Mouse (Mus musculus) midbrain, embryonic 12.5 days (tissue): ENCODE results near the gene Tubb3. TPM values are rescaled to one million over a fixed set of nuclear protein-coding genes. Genes with fewer than 3 reads are reported as not detected.
A peak's percentile ranks its signal among the peaks of the same experiment; 100 is the strongest.
"Not testable (repeated sequence)": the region's sequence is repeated elsewhere in the genome, so short reads cannot be mapped to it uniquely, and the experiment has no call there.

ENCODE experiments used
- ATAC-seq: fragments of 200-750 bp; cut with Nextera tagmentation; 2 replicates; pipeline ENCODE4 v1.8.0; 2017; ENCODE audit warnings: low read depth, moderate TSS enrichment, moderate library complexity; ENCODE audit not compliant: low FRiP score
- H3K27ac ChIP-seq: fragments of 300-500 bp; sonication (generic); replicated peaks from 2 replicates; pipeline ENCODE4 v1.5.1; 2016; ENCODE audit warnings: mild to moderate bottlenecking
- H3K27me3 ChIP-seq: fragments of 300-500 bp; sonication (generic); 2 replicates; pipeline ENCODE4 v1.6.1; 2016; ENCODE audit warnings: mild to moderate bottlenecking
- H3K36me3 ChIP-seq: fragments of 300-500 bp; sonication (generic); 2 replicates; pipeline ENCODE4 v1.6.1; 2016
- H3K4me1 ChIP-seq: fragments of 300-500 bp; sonication (generic); 2 replicates; pipeline ENCODE4 v1.6.1; 2016
- H3K4me2 ChIP-seq: fragments of 300-500 bp; sonication (generic); replicated peaks from 2 replicates; pipeline ENCODE4 v1.6.1; 2016; ENCODE audit warnings: mild to moderate bottlenecking, moderate library complexity
- H3K4me3 ChIP-seq: fragments of 300-500 bp; sonication (generic); 2 replicates; pipeline ENCODE4 v1.5.1; 2016; ENCODE audit warnings: mild to moderate bottlenecking
- H3K9ac ChIP-seq: fragments of 300-500 bp; sonication (generic); replicated peaks from 2 replicates; pipeline ENCODE4 v1.6.1; 2016; ENCODE audit warnings: mild to moderate bottlenecking, moderate library complexity
- H3K9me3 ChIP-seq: fragments of 300-500 bp; sonication (generic); 2 replicates; pipeline ENCODE4 v1.6.1; 2016; ENCODE audit warnings: mild to moderate bottlenecking
- WGBS: fragments of 180-500 bp; shearing (Covaris S2); methylation state at CpG from one replicate; pipeline ENCODE4 v1.1.7; 2016; 5-methylcytosine and 5-hydroxymethylcytosine counted together
- polyA plus RNA-seq: library from polyadenylated mRNA; unstranded; fragments of >200 nt; fragmentation: Nextera tagmentation; extraction: Ambion mirVana; gene quantifications from 2 replicates; pipeline ENCODE4 v1.2.1, GENCODE M21; 2016

The Tubb3 gene
- polyA plus RNA-seq, 1 experiment from 2014 or later: 1,098 TPM

GRCm38 (mm10) chr8:123414997-123415696, 3.9 kb downstream of the Tubb3 start:
- H3K27me3 ChIP-seq, H3K9me3 ChIP-seq, ATAC-seq, H3K27ac ChIP-seq, H3K9ac ChIP-seq: not testable (repeated sequence)
- WGBS: 84% methylated on average over 5 of the region's 5 CpGs
- H3K4me3 ChIP-seq: peak overlapping the region; percentile 92
- H3K4me1 ChIP-seq: peaks cover 35% of the 10 kb centered on the region
- H3K36me3 ChIP-seq: peaks cover 26% of the 10 kb centered on the region
- peak overlapping the region; percentile 68 for H3K4me2 ChIP-seq

- Histone ChIP-seq H3K4me1 (peaks cover 29% of the 10 kb centered on the region), H3K9me3 (no peaks in the 10 kb centered on the region), H3K4me3 (peak overlapping the region; percentile 12; the same call in 1 of the 2 replicates), H3K27ac (no peak overlapping the region), H3K4me2 (peak overlapping the region; percentile 68), H3K36me3 (peaks cover 37% of the 10 kb centered on the region), H3K9ac (no peak overlapping the region), H3K27me3 (no peaks in the 10 kb centered on the region)
- 85% methylated on average over 8 of the region's 8 CpGs for WGBS
- ATAC-seq: no peak
Observed at GRCm38 (mm10) chr8:123415967-123416943, 5.0 kb downstream of the Tubb3 start.

GRCm38 (mm10) chr8:123416944-123417555, 5.8 kb downstream of the Tubb3 start:
- no peaks in the 10 kb centered on the region for H3K9me3 ChIP-seq
- peak overlapping the region; percentile 68 for H3K4me2 ChIP-seq
- ATAC-seq: no peak
- 86% methylated on average over 8 of the region's 8 CpGs for WGBS
- no peaks in the 10 kb centered on the region for H3K27me3 ChIP-seq
- H3K27ac ChIP-seq: no peak overlapping the region
- H3K9ac ChIP-seq: no peak overlapping the region
- H3K4me1 ChIP-seq: peaks cover 30% of the 10 kb centered on the region
- H3K36me3 ChIP-seq: peaks cover 43% of the 10 kb centered on the region
- H3K4me3 ChIP-seq: no peak overlapping the region

- Histone ChIP-seq H3K27me3 (no peaks in the 10 kb centered on the region), H3K9ac (no peak overlapping the region), H3K27ac (no peak overlapping the region), H3K4me3 (no peak overlapping the region), H3K4me2 (no peak overlapping the region), H3K9me3 (no peaks in the 10 kb centered on the region), H3K36me3 (peaks cover 54% of the 10 kb centered on the region), H3K4me1 (peaks cover 20% of the 10 kb centered on the region)
- ATAC-seq: no peak
- 95% methylated on average over 4 of the region's 4 CpGs for WGBS
Observed at GRCm38 (mm10) chr8:123419711-123420110, 8.5 kb downstream of the Tubb3 start.

- Histone ChIP-seq H3K9me3 (no peaks in the 10 kb centered on the region), H3K27me3 (no peaks in the 10 kb centered on the region), H3K36me3 (peaks cover 54% of the 10 kb centered on the region), H3K4me3 (no peak overlapping the region), H3K4me1 (peaks cover 20% of the 10 kb centered on the region), H3K4me2 (no peak overlapping the region), H3K27ac (no peak overlapping the region), H3K9ac (no peak overlapping the region)
- no peak for ATAC-seq
- 96% methylated on average over 34 of the region's 34 CpGs for WGBS
Observed at GRCm38 (mm10) chr8:123420525-123421281, 9.5 kb downstream of the Tubb3 start.

GRCm38 (mm10) chr8:123421325-123421724, 10.1 kb downstream of the Tubb3 start:
- 91% methylated on average over 19 of the region's 19 CpGs for WGBS
- H3K9ac ChIP-seq: no peak overlapping the region
- no peak overlapping the region for H3K4me2 ChIP-seq
- H3K27me3 ChIP-seq: no peaks in the 10 kb centered on the region
- peaks cover 54% of the 10 kb centered on the region for H3K36me3 ChIP-seq
- 0 out of 2 replicates have a peak, but pooled peaks cover under 1% of the 10 kb centered on the region for H3K9me3 ChIP-seq
- no peak for ATAC-seq
- no peak overlapping the region for H3K27ac ChIP-seq
- no peak overlapping the region for H3K4me3 ChIP-seq
- peaks cover 16% of the 10 kb centered on the region for H3K4me1 ChIP-seq

GRCm38 (mm10) chr8:123422056-123422780, 11.0 kb downstream of the Tubb3 start:
- no peaks in the 10 kb centered on the region for H3K27me3 ChIP-seq
- ATAC-seq: peak; percentile 60
- H3K9ac ChIP-seq: no peak overlapping the region
- peaks cover 10% of the 10 kb centered on the region; the same call in 1 of the 2 replicates for H3K9me3 ChIP-seq
- 0 out of 2 replicates have a peak overlapping the region, but pooled peaks have one; percentile 10 for H3K27ac ChIP-seq
- no peak overlapping the region for H3K4me3 ChIP-seq
- 20% methylated on average over 16 of the region's 17 CpGs for WGBS
- H3K4me1 ChIP-seq: peaks cover 8% of the 10 kb centered on the region; the same call in 1 of the 2 replicates
- peaks cover 54% of the 10 kb centered on the region for H3K36me3 ChIP-seq
- peak overlapping the region; percentile 29; the same call in 1 of the 2 replicates for H3K4me2 ChIP-seq

GRCm38 (mm10) chr8:123422781-123423159, 11.5 kb downstream of the Tubb3 start:
- H3K27ac ChIP-seq: 0 out of 2 replicates have a peak overlapping the region, but pooled peaks have one; percentile 10
- peaks cover 52% of the 10 kb centered on the region for H3K36me3 ChIP-seq
- ATAC-seq: peak; percentile 44
- H3K9ac ChIP-seq: no peak overlapping the region
- H3K27me3 ChIP-seq: no peaks in the 10 kb centered on the region
- H3K4me1 ChIP-seq: peaks cover 6% of the 10 kb centered on the region; the same call in 1 of the 2 replicates
- peaks cover 15% of the 10 kb centered on the region for H3K9me3 ChIP-seq
- WGBS: 20% methylated on average over 3 of the region's 3 CpGs
- H3K4me2 ChIP-seq: peak overlapping the region; percentile 29; the same call in 1 of the 2 replicates
- H3K4me3 ChIP-seq: no peak overlapping the region

GRCm38 (mm10) chr8:123423441-123423840, 12.2 kb downstream of the Tubb3 start, which contains the start of gene Def8:
Def8 (plus strand) TSS chr8:123423527.
- no peak for ATAC-seq
- 76% methylated on average over 7 of the region's 7 CpGs for WGBS
- Histone ChIP-seq H3K9me3 (peaks cover 22% of the 10 kb centered on the region), H3K4me1 (peaks cover 6% of the 10 kb centered on the region; the same call in 1 of the 2 replicates), H3K9ac (no peak within 1 kb of the TSS), H3K36me3 (peaks cover 45% of the 10 kb centered on the region), H3K4me2 (peak within 1 kb of the TSS; percentile 29; the same call in 1 of the 2 replicates), H3K27me3 (no peaks in the 10 kb centered on the region), H3K27ac (0 out of 2 replicates have a peak within 1 kb of the TSS, but pooled peaks have one; percentile 10), H3K4me3 (no peak within 1 kb of the TSS)
